Comparison of ENCODE assay signal across 7 mouse cellular contexts in genomic region chrX:21061866-21062543, GRCm38 (mm10). TPM values are rescaled to one million over a fixed set of nuclear protein-coding genes. Genes with fewer than 3 reads are reported as not detected.
DNase-seq lines count a peak whose midpoint lies in the region; ATAC-seq and TF ChIP-seq lines count a peak whose summit lies in the region.

TSS of gene Zfp182 (minus strand) at chrX:21062316.

- peak; percentile 93 for ATAC-seq in embryonic facial prominence, embryonic 12.5 days (ENCODE audit: insufficient number of reproducible peaks, insufficient read depth, low FRiP score, low TSS enrichment)
- ATAC-seq in limb, embryonic 12.5 days (ENCODE audit: insufficient number of reproducible peaks, insufficient read depth, low FRiP score, low TSS enrichment, low read depth) = peak; percentile 79; the same call in 1 of the 2 replicates
- ATAC-seq in midbrain, embryonic 15.5 days (replicated peaks) = peak; percentile 99

- H3K4me1 ChIP-seq in embryonic facial prominence, embryonic 12.5 days = no peaks in the 10 kb centered on the region
- no peaks in the 10 kb centered on the region for H3K4me1 ChIP-seq in kidney, adult 2 months (ENCODE audit: control insufficient read depth, insufficient read depth, low read length)
- H3K4me1 ChIP-seq in limb, embryonic 12.5 days (replicated peaks) = no peaks in the 10 kb centered on the region
- no peaks in the 10 kb centered on the region for H3K4me1 ChIP-seq in midbrain, embryonic 15.5 days
- H3K4me1 ChIP-seq in spleen, adult 2 months (ENCODE audit: control insufficient read depth, insufficient read depth, insufficient read length) = no peaks in the 10 kb centered on the region; the same call in 1 of the 2 replicates

- H3K4me3 ChIP-seq in embryonic facial prominence, embryonic 12.5 days = peak within 1 kb of the TSS; percentile 45
- H3K4me3 ChIP-seq in kidney, adult 2 months (ENCODE audit: insufficient read depth, low read depth, low read length) = peak within 1 kb of the TSS; percentile 85
- H3K4me3 ChIP-seq in limb, embryonic 12.5 days (replicated peaks) = peak within 1 kb of the TSS; percentile 46
- H3K4me3 ChIP-seq in midbrain, embryonic 15.5 days = peak within 1 kb of the TSS; percentile 51
- H3K4me3 ChIP-seq in spleen, adult 2 months (ENCODE audit: extremely low read depth, insufficient read depth, insufficient read length) = peak within 1 kb of the TSS; percentile 78

- no peak within 1 kb of the TSS for H3K27ac ChIP-seq in embryonic facial prominence, embryonic 12.5 days
- no peak within 1 kb of the TSS for H3K27ac ChIP-seq in kidney, adult 2 months (ENCODE audit: insufficient read depth, low read depth, low read length)
- H3K27ac ChIP-seq in limb, embryonic 12.5 days = 0 out of 2 replicates have a peak within 1 kb of the TSS, but pooled peaks have one; percentile 45
- peak within 1 kb of the TSS; percentile 70 for H3K27ac ChIP-seq in midbrain, embryonic 15.5 days
- H3K27ac ChIP-seq in spleen, adult 2 months (ENCODE audit: insufficient read depth, low read length) = no peak within 1 kb of the TSS

- no peak for TF ChIP-seq CTCF in kidney, adult 2 months (conservative IDR thresholded peaks at IDR 0.05; ENCODE audit: insufficient read depth, insufficient read length, low read depth, low read length)
- TF ChIP-seq CTCF in spleen, adult 2 months (IDR thresholded peaks at IDR 0.05; ENCODE audit: extremely low read depth, insufficient read depth, insufficient read length, insufficient replicate concordance) = no peak

- H3K27me3 ChIP-seq in embryonic facial prominence, embryonic 12.5 days = no peaks in the 10 kb centered on the region
- no peaks in the 10 kb centered on the region; the same call in 1 of the 2 replicates for H3K27me3 ChIP-seq in kidney, adult 2 months (replicated peaks; ENCODE audit: control insufficient read depth, insufficient read depth, low read length)
- no peaks in the 10 kb centered on the region for H3K27me3 ChIP-seq in limb, embryonic 12.5 days
- H3K27me3 ChIP-seq in midbrain, embryonic 15.5 days (replicated peaks) = no peaks in the 10 kb centered on the region
- no peaks in the 10 kb centered on the region for H3K27me3 ChIP-seq in spleen, adult 2 months (ENCODE audit: control insufficient read depth, insufficient read depth, low read length)

- peak within 1 kb of the TSS; percentile 47 for H3K4me2 ChIP-seq in embryonic facial prominence, embryonic 12.5 days (replicated peaks)
- peak within 1 kb of the TSS; percentile 48 for H3K4me2 ChIP-seq in limb, embryonic 12.5 days
- H3K4me2 ChIP-seq in midbrain, embryonic 15.5 days = peak within 1 kb of the TSS; percentile 50

- 15% methylated on average over 25 of the region's 25 CpGs for WGBS in embryonic facial prominence, embryonic 12.5 days
- WGBS in kidney, adult 2 months = under 1% methylated on average over 25 of the region's 25 CpGs
- WGBS in limb, embryonic 12.5 days = 14% methylated on average over 25 of the region's 25 CpGs
- 26% methylated on average over 25 of the region's 25 CpGs for whole genome bisulfite sequencing in midbrain, embryonic 15.5 days
- 26% methylated on average over 25 of the region's 25 CpGs for WGBS in spleen, adult 2 months

- H3K9me3 ChIP-seq in embryonic facial prominence, embryonic 12.5 days = no peaks in the 10 kb centered on the region
- H3K9me3 ChIP-seq in limb, embryonic 12.5 days = no peaks in the 10 kb centered on the region
- no peaks in the 10 kb centered on the region for H3K9me3 ChIP-seq in midbrain, embryonic 15.5 days

- H3K36me3 ChIP-seq in embryonic facial prominence, embryonic 12.5 days = no peaks in the 10 kb centered on the region
- no peaks in the 10 kb centered on the region for H3K36me3 ChIP-seq in kidney, adult 2 months (ENCODE audit: control insufficient read depth, insufficient read depth, low read length)
- no peaks in the 10 kb centered on the region for H3K36me3 ChIP-seq in limb, embryonic 12.5 days
- no peaks in the 10 kb centered on the region for H3K36me3 ChIP-seq in midbrain, embryonic 15.5 days (replicated peaks)
- H3K36me3 ChIP-seq in spleen, adult 2 months (ENCODE audit: control insufficient read depth, insufficient read depth, low read length) = no peaks in the 10 kb centered on the region

- DNase-seq in adrenal gland, postnatal 25 days = peak; percentile 70
- DNase-seq in heart, adult 18-20 months = peak; percentile 89 to 90
- peak; percentile 91 for DNase-seq in kidney, adult 2 months
- peak; percentile 71 to 72 for DNase-seq in spleen, adult 2 months (ENCODE audit: low read depth in 1 of 2, low spot score in 2 of 2)

- no peak for TF ChIP-seq POLR2A in kidney, adult 2 months (IDR thresholded peaks at IDR 0.05; ENCODE audit: low read depth, low read length)
- TF ChIP-seq POLR2A in spleen, adult 2 months (IDR thresholded peaks at IDR 0.05; ENCODE audit: low read depth, low read length) = peak; percentile 30; the same call in 1 of the 2 replicates

- 0 out of 2 replicates have a peak within 1 kb of the TSS, but pooled peaks have one; percentile 41 for H3K9ac ChIP-seq in embryonic facial prominence, embryonic 12.5 days
- peak within 1 kb of the TSS; percentile 37 for H3K9ac ChIP-seq in limb, embryonic 12.5 days (replicated peaks)
- peak within 1 kb of the TSS; percentile 53 for H3K9ac ChIP-seq in midbrain, embryonic 15.5 days

RNA-seq across cellular contexts. Expression of gene Zfp182, which starts in this region (rescaled TPM):
- 8.9 and 9.0 TPM in 2 replicates for total RNA-seq in adrenal gland, postnatal 25 days (2021)
- polyA plus RNA-seq in embryonic facial prominence, embryonic 12.5 days (2016; fragmentation: Nextera tagmentation; extraction: Ambion mirVana) = 6.7 and 7.1 TPM in 2 replicates
- 1 to 10 TPM; 2.3 to 2.5 TPM for total RNA-seq in heart, adult 18-20 months (2021)
- polyA plus RNA-seq in kidney, adult 2 months (2012; rRNA removed) = 0.52 and 0.72 TPM in 2 replicates
- polyA plus RNA-seq in limb, embryonic 12.5 days (2016; fragmentation: Nextera tagmentation; extraction: Ambion mirVana) = 6.3 and 6.5 TPM in 2 replicates
- polyA plus RNA-seq in midbrain, embryonic 15.5 days (2015; fragmentation: Nextera tagmentation; extraction: Ambion mirVana) = 7.4 and 9.4 TPM in 2 replicates
- 0.40 and 1.1 TPM in 2 replicates for polyA plus RNA-seq in spleen, adult 2 months (2012; rRNA removed)

Comparison
In these comparisons a context has a peak if more than half of its experiments do, and no peak if none do; other contexts are left out.
1. Peak in DNase-seq and H3K4me3 ChIP-seq in kidney, adult 2 months; RNA of the gene not detected or under 1 TPM.
2. H3K27ac ChIP-seq: peak in limb, embryonic 12.5 days (single experiment) and midbrain, embryonic 15.5 days (single experiment); none in embryonic facial prominence, embryonic 12.5 days (single experiment), kidney, adult 2 months (single experiment) and spleen, adult 2 months (single experiment).
3. Peak in every context shown above with its lines, with median percentiles within 50 percentile points of each other: DNase-seq, ATAC-seq, H3K4me2 ChIP-seq, H3K4me3 ChIP-seq and H3K9ac ChIP-seq.